Mouse (Mus musculus) liver, embryonic 16.5 days (tissue): ENCODE data around the gene Catip. TPM values are rescaled to one million over a fixed set of nuclear protein-coding genes. Genes with fewer than 3 reads are reported as not detected.

Source experiments
- ATAC-seq: fragments of 200-750 bp; cut with Nextera tagmentation; 2 replicates; pipeline ENCODE4 v1.8.0; 2017; ENCODE audit warnings: low read depth, mild to moderate bottlenecking, moderate number of reproducible peaks, moderate library complexity
- H3K27ac ChIP-seq: fragments of 300-500 bp; sonication (generic); 2 replicates; pipeline ENCODE4 v1.5.1; 2014; ENCODE audit warnings: mild to moderate bottlenecking, low read length
- H3K27me3 ChIP-seq: fragments of 300-500 bp; sonication (generic); 2 replicates; pipeline ENCODE4 v1.6.1; 2014; ENCODE audit warnings: low read depth, low read length, mixed read lengths; ENCODE audit not compliant: control insufficient read depth, insufficient read depth
- H3K36me3 ChIP-seq: fragments of 300-500 bp; sonication (generic); 2 replicates; pipeline ENCODE4 v1.6.1; 2014; ENCODE audit warnings: mild to moderate bottlenecking; ENCODE audit not compliant: control insufficient read depth, insufficient read depth
- H3K4me1 ChIP-seq: fragments of 300-500 bp; sonication (generic); 2 replicates; pipeline ENCODE4 v1.6.1; 2014; ENCODE audit warnings: low read depth, low read length, mixed read lengths; ENCODE audit not compliant: control insufficient read depth
- H3K4me2 ChIP-seq: fragments of 300-500 bp; sonication (generic); 2 replicates; pipeline ENCODE4 v1.6.1; 2014; ENCODE audit warnings: low read depth, low read length, mixed read lengths
- H3K4me3 ChIP-seq: fragments of 300-500 bp; sonication (generic); 2 replicates; pipeline ENCODE4 v1.5.1; 2014; ENCODE audit warnings: low read depth, mild to moderate bottlenecking, low read length
- H3K9ac ChIP-seq: fragments of 300-500 bp; sonication (generic); 2 replicates; pipeline ENCODE4 v1.6.1; 2014; ENCODE audit warnings: low read depth, low read length
- H3K9me3 ChIP-seq: fragments of 300-500 bp; sonication (generic); replicated peaks from 2 replicates; pipeline ENCODE4 v1.6.1; 2016; ENCODE audit warnings: low read length; ENCODE audit not compliant: control insufficient read depth
- WGBS: fragments of 180-500 bp; shearing (Covaris S2); extraction: QIAGEN DNeasy Blood & Tissue Kit; methylation state at CpG from one replicate; pipeline ENCODE4 v1.1.7; 2014; ENCODE audit not compliant: insufficient replicate concordance; 5-methylcytosine and 5-hydroxymethylcytosine counted together
- polyA plus RNA-seq: library from polyadenylated mRNA; unstranded; fragments of >200 nt; fragmentation: Nextera tagmentation; extraction: Ambion mirVana; gene quantifications from 2 replicates; pipeline ENCODE4 v1.2.1, GENCODE M21; 2015

Catip gene
- polyA plus RNA-seq, 1 experiment from 2014 or later, result 0.05 TPM

DNA sequence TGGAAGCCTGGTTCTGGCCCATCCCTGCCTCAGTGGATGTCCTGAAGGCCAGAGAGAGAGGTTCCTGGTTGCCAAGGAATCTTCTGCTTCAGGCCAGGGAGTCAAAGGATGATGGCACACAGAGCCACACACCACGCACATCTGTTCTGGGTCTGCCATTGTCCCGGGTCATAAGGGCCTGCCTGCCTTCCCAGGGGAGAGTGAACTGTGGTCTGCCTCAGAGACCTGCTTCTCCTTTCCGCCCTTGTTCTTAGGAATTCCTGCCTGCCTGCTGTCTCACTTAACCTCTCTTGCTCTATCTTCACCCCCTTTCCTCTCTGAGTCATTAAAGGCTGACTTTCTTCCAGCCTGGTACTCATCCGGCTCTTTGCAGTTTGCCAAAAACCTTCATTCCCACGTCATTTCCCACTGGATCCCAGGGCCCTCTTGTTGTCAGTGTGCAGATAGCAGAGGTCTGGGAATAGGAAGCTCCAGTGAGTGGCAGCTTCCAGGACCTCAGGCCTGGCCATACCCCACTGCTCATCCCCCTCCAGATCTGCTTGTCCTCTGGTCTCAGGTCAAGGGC, 9.3 kb upstream of the Catip start:
- Histone ChIP-seq H3K9ac (no peak overlapping the region), H3K4me1 (no peaks in the 10 kb centered on the region), H3K9me3 (no peaks in the 10 kb centered on the region), H3K36me3 (no peaks in the 10 kb centered on the region), H3K27ac (no peak overlapping the region), H3K27me3 (no peaks in the 10 kb centered on the region), H3K4me2 (no peak overlapping the region), H3K4me3 (no peak overlapping the region)
- 66% methylated on average over 5 of the region's 5 CpGs for WGBS
- peak; percentile 48; the same call in 1 of the 2 replicates for ATAC-seq

DNA sequence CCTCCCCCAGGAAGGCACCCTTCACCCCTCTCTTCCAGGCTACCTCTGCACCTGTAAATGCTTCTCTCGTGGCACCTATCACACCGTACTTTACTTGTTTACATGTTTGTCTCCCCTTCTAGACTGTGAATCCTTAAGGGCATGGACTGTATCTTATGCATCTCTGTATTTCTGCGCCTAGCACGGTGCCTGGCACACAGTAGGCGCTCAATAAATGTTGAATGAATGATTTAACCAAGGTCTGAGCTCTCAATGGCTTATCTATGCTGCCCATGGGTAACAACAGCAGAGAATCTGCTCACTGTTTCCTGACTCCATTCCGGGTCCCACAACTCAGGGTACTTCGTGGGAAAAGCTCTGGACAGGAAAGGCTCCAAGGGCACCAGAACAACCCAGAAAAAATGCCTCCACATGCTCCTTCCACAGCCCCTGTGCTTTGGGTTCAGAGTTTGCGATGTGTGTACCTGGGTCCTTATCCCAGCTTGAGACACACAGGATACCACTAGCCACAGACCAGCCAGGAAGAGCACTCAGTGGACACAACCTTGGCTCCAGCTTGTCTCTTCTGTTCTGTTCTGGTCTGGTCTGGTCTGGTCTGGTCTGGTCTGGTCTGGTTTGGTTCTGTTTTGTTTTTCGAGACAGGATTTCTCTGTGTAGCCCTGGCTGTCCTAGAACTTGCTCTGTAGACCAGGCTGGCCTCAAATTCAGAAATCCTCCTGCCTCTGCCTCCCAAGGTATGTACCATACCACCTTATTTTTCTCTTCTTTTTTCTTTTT, 8.3 kb upstream of the Catip start:
- H3K4me1 ChIP-seq, result no peaks in the 10 kb centered on the region
- H3K36me3 ChIP-seq, result no peaks in the 10 kb centered on the region
- H3K9me3 ChIP-seq, result no peaks in the 10 kb centered on the region
- no peak overlapping the region for H3K27ac ChIP-seq
- H3K4me2 ChIP-seq, result no peak overlapping the region
- 64% methylated on average over 9 of the region's 9 CpGs for WGBS
- ATAC-seq, result no peak
- no peak overlapping the region for H3K9ac ChIP-seq
- H3K4me3 ChIP-seq, result no peak overlapping the region
- H3K27me3 ChIP-seq, result no peaks in the 10 kb centered on the region

DNA sequence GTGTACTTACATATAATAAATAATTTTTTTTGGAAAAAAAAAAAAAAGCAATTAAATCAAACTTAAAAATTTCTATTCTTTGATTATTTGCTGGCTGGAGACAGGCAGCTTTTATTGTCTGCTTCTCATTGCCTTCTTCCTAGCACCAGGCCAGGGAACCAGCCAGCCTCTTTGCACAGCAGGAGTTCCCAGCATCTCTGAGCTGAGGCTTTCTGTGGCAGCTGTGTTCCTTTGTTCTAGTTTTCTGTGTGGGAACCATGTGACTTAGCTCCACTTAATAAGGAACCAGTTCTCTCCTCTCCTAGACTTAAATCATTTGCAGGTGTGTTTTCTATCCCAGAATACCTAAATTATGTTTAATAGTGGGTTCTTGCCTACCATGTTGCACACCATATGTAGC, 4.4 kb upstream of the Catip start:
- no peak for ATAC-seq
- Histone ChIP-seq H3K4me3 (no peak overlapping the region), H3K27me3 (no peaks in the 10 kb centered on the region), H3K4me1 (no peaks in the 10 kb centered on the region), H3K9ac (no peak overlapping the region), H3K9me3 (no peaks in the 10 kb centered on the region), H3K4me2 (no peak overlapping the region), H3K27ac (no peak overlapping the region), H3K36me3 (no peaks in the 10 kb centered on the region)

DNA sequence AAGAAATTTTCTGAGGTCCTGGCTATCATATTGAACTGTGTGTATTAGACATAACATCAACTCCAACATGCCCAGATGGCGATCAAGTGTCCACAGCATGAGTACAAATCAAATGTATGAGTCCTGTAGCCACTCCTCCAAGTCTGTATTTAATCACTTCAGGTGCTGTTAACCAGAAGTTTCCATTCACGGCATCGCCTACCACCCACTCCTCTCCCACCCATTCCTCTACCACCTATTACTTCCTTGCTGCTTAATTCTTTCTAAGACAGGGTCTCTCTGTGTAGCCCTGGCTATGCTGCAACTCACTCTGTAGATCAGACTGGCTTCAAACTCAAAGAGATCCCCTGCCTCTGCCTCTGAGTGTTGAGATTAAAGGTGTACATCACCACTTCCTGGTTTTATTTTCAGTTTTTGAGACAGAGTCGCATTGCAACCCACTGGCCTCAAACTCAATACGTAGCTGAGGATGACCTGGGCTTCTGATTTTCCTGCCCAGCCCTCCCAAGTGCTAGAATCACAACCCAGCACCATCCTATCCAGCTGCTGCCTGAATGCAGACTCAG, 1.9 kb upstream of the Catip start:
- Histone ChIP-seq H3K4me3 (no peak overlapping the region), H3K4me2 (no peak overlapping the region), H3K36me3 (no peaks in the 10 kb centered on the region), H3K27ac (no peak overlapping the region), H3K9ac (no peak overlapping the region), H3K9me3 (no peaks in the 10 kb centered on the region), H3K4me1 (no peaks in the 10 kb centered on the region; the same call in 1 of the 2 replicates), H3K27me3 (no peaks in the 10 kb centered on the region)
- ATAC-seq, result no peak
- WGBS, result 59% methylated on average over 5 of the region's 5 CpGs

DNA sequence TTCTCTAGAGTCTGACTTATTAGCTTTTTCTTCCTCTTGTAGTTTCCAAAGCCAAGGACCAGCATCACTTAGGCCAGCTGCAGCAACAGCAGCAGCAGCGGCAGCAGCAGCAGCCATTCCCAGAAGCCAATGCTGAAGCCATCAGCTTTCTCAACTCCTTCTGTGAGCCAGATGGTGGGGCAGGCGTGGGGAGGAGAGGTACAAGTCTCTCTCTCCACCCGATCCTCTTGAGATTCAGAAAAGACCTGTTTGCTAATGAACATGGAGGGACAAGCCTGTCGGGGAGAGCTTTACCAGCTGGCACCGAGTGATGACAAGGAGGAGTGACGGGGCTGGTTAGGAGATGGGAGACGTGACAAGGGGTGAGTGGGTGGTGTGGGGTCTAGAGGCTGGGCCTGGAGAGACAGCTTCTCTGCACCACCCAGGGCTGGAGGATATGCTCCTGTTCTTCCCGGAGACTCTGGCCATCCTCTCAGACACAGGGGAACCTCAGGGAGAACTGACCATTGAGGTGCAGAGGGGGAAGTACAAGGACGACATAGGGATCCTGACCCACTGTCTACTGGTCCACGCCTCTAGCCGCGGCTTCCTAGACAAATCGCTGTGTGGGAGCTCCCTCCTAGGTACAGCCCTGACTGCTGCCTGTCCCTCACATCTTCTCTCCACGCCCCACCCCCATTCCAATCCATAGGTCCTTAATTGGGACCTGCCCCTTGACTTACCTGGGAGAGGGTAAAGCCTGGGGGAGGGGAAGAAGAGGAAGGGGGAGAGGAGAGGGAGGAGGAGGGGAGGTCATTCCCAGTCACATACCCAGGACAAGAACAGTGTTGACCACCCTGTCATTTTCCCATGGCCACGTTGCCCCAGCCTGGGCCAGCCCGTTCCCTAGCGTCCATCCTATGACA, 669 bp downstream of the Catip start:
- no peaks in the 10 kb centered on the region for H3K36me3 ChIP-seq
- H3K27ac ChIP-seq, result no peak overlapping the region
- H3K27me3 ChIP-seq, result no peaks in the 10 kb centered on the region; the same call in 1 of the 2 replicates
- no peak overlapping the region for H3K4me3 ChIP-seq
- no peak overlapping the region for H3K4me2 ChIP-seq
- no peaks in the 10 kb centered on the region; the same call in 1 of the 2 replicates for H3K4me1 ChIP-seq
- 0 out of 2 replicates have a peak, but pooled peaks have one; percentile 16 for ATAC-seq
- H3K9ac ChIP-seq, result no peak overlapping the region
- 59% methylated on average over 17 of the region's 17 CpGs for whole genome bisulfite sequencing
- H3K9me3 ChIP-seq, result no peaks in the 10 kb centered on the region

DNA sequence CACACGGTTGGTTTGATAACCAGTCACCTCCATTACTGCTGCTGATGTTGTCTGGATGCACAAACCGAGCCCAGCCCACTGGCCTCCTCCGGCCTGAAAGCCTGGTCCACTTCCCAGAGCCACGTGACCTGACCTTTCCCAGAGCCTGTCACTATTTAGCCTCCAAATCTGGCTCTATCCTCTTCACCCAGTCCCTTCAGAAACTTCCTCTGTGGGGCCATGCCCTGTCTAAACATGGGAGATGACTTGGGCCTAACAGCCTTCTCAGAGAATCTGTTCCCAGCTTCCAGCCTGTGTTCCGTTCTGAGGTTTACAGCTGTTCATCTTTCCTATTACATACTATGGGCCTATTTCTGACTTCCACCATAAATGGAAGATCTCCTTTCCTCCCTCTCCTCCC, 1.5 kb downstream of the Catip start:
- Histone ChIP-seq H3K4me3 (no peak overlapping the region), H3K9me3 (no peaks in the 10 kb centered on the region), H3K4me1 (peaks cover 5% of the 10 kb centered on the region; the same call in 1 of the 2 replicates), H3K9ac (no peak overlapping the region), H3K4me2 (no peak overlapping the region), H3K27me3 (no peaks in the 10 kb centered on the region; the same call in 1 of the 2 replicates), H3K27ac (no peak overlapping the region), H3K36me3 (no peaks in the 10 kb centered on the region)
- 44% methylated on average over 5 of the region's 5 CpGs for WGBS
- no peak for ATAC-seq

DNA sequence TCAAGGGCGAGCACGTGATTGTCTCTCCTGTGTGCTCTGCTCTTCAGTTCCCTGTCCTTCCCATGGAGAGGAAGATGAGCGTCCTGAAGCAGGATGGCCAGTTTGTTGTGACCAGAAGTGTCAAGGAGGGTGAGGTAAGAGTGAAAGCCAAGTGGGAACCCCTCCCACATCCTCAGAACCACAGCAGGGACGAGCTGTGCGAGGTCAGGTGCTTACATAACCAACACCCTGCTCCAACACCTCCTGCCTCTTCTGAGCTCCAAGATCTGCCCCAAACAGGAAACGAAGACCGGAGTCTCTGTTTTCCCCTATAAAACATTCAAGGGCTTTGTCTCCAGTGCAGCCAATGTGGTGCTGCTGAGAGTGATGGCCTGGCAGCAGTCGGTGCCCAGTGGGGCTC, 2.4 kb downstream of the Catip start:
- H3K36me3 ChIP-seq, result no peaks in the 10 kb centered on the region

DNA sequence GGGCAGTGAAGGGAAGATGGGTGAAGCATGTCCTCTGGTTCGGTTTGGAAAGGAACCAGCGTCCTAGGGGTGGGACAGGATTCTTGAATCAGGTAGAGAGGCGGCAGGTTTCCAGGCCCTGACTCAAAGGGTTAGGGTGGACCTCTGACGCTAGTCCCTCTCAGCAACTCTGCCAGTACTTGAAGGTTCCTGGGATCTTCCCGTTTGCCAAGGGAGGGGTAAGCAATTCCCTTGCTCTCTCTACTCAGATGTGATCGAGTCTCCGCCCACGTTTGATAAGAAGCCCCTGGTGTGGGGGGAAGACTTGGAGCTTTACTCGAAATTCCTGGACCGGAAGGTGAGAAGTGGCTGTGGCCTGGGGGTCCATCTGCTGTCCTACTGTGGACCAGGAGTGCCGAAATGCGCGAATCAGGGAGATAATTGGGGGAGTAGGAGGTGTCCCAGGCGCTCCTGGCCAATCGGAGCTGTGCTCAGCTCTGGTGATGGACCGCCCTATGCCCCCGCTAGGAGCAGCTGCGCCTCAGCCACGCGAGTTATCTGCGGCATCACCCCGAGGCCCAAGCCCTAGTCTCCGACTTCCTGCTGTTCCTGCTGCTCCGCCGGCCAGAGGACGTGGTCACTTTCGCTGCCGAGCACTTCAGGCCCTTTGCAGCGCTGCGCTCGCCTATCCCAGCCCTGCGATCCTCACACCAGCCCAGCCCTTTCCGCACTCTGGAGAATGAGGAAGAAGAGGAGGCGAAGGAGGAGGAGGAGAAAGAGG, 6.2 kb downstream of the Catip start:
- Histone ChIP-seq H3K4me3 (peak overlapping the region; percentile 34), H3K4me1 (peaks cover 5% of the 10 kb centered on the region; the same call in 1 of the 2 replicates), H3K27me3 (no peaks in the 10 kb centered on the region; the same call in 1 of the 2 replicates), H3K9me3 (no peaks in the 10 kb centered on the region), H3K27ac (no peak overlapping the region), H3K9ac (no peak overlapping the region), H3K36me3 (no peaks in the 10 kb centered on the region), H3K4me2 (peak overlapping the region; percentile 56)
- 9% methylated on average over 34 of the region's 34 CpGs for WGBS
- ATAC-seq, result peak; percentile 90

More for the DNA sequence above, 2.4 kb downstream of the Catip start:
- no peaks in the 10 kb centered on the region; the same call in 1 of the 2 replicates for H3K27me3 ChIP-seq
- no peak overlapping the region for H3K4me2 ChIP-seq
- peaks cover 5% of the 10 kb centered on the region; the same call in 1 of the 2 replicates for H3K4me1 ChIP-seq
- H3K4me3 ChIP-seq, result no peak overlapping the region
- no peak for ATAC-seq
- H3K9me3 ChIP-seq, result no peaks in the 10 kb centered on the region
- no peak overlapping the region for H3K27ac ChIP-seq
- H3K9ac ChIP-seq, result no peak overlapping the region
- 31% methylated on average over 8 of the region's 8 CpGs for WGBS
